Mouse (Mus musculus) yolk sac, embryonic 10.5 days (tissue): ENCODE results near the gene Rbm25.
A peak's percentile ranks its signal among the peaks of the same experiment; 100 is the strongest.

Experiments
- DNase-seq: peaks from one replicate; pipeline ENCODE4 v3.0.0-alpha.2; 2017; ENCODE audit warnings: low spot score

Rbm25 gene

GRCm38 (mm10) chr12:83650346-83650745 is 19.3 kb downstream of the Rbm25 start:
- DNase-seq, result no peak

GRCm38 (mm10) chr12:83651414-83651813 is 20.4 kb downstream of the Rbm25 start:
- DNase-seq, result no peak

- no peak for DNase-seq
These were observed 54.4 kb downstream of the Rbm25 start for GRCm38 (mm10) chr12:83685466-83685865.

- peak; percentile 38 for DNase-seq
These were observed 55.7 kb downstream of the Rbm25 start for GRCm38 (mm10) chr12:83686575-83687350.

GRCm38 (mm10) chr12:83687934-83688315 is 56.9 kb downstream of the Rbm25 start, which contains the start of gene Psen1:
Gene Psen1, plus strand, starts transcription at chr12:83688152.
- DNase-seq, result peak; percentile 95

GRCm38 (mm10) chr12:83688316-83689086 is 57.5 kb downstream of the Rbm25 start:
- DNase-seq, result no peak

- DNase-seq, result no peak
These were observed 58.0 kb downstream of the Rbm25 start for GRCm38 (mm10) chr12:83689087-83689432.

GRCm38 (mm10) chr12:83694011-83694410 is 63.0 kb downstream of the Rbm25 start:
- no peak for DNase-seq

GRCm38 (mm10) chr12:83694669-83695068 is 63.6 kb downstream of the Rbm25 start:
- no peak for DNase-seq

- no peak for DNase-seq
These were observed 67.6 kb downstream of the Rbm25 start for GRCm38 (mm10) chr12:83698637-83699036.

- no peak for DNase-seq
These were observed 70.6 kb downstream of the Rbm25 start for GRCm38 (mm10) chr12:83701608-83702007.

- no peak for DNase-seq
These were observed 71.8 kb downstream of the Rbm25 start for GRCm38 (mm10) chr12:83702796-83703195.

- DNase-seq, result no peak
These were observed 75.9 kb downstream of the Rbm25 start for GRCm38 (mm10) chr12:83706951-83707350.

- DNase-seq, result peak; percentile 62
These were observed 77.4 kb downstream of the Rbm25 start for GRCm38 (mm10) chr12:83708160-83709092.

GRCm38 (mm10) chr12:83709934-83710333 is 78.9 kb downstream of the Rbm25 start:
- DNase-seq, result no peak

GRCm38 (mm10) chr12:83713749-83714148 is 82.7 kb downstream of the Rbm25 start:
- no peak for DNase-seq

- DNase-seq, result no peak
These were observed 85.6 kb downstream of the Rbm25 start for GRCm38 (mm10) chr12:83716416-83717184.

GRCm38 (mm10) chr12:83719431-83719830 is 88.4 kb downstream of the Rbm25 start:
- no peak for DNase-seq

- no peak for DNase-seq
These were observed 90.2 kb downstream of the Rbm25 start for GRCm38 (mm10) chr12:83721281-83721680.

GRCm38 (mm10) chr12:83723037-83723436 is 92.0 kb downstream of the Rbm25 start:
- no peak for DNase-seq

- DNase-seq, result peak; percentile 74
These were observed 95.7 kb downstream of the Rbm25 start for GRCm38 (mm10) chr12:83726510-83727308.
